Mouse (Mus musculus): ENCODE results near the gene Tmed1.
"Not testable (repeated sequence)": the region's sequence is repeated elsewhere in the genome, so short reads cannot be mapped to it uniquely, and the experiment has no call there.

Gene Tmed1

GRCm38 (mm10) chr9:21472913-21473312 is 37.1 kb downstream of the Tmed1 start:
- no peak for DNase-seq (ENCODE audit: low spot score)

- DNase-seq (ENCODE audit: low spot score): no peak
These were observed 40.7 kb downstream of the Tmed1 start for GRCm38 (mm10) chr9:21469032-21470024.

- DNase-seq (ENCODE audit: low spot score): not testable (repeated sequence)
These were observed 45.5 kb downstream of the Tmed1 start for GRCm38 (mm10) chr9:21464565-21464928.

GRCm38 (mm10) chr9:21463766-21464564 is 46.1 kb downstream of the Tmed1 start:
- DNase-seq (ENCODE audit: low spot score): no peak

DNA sequence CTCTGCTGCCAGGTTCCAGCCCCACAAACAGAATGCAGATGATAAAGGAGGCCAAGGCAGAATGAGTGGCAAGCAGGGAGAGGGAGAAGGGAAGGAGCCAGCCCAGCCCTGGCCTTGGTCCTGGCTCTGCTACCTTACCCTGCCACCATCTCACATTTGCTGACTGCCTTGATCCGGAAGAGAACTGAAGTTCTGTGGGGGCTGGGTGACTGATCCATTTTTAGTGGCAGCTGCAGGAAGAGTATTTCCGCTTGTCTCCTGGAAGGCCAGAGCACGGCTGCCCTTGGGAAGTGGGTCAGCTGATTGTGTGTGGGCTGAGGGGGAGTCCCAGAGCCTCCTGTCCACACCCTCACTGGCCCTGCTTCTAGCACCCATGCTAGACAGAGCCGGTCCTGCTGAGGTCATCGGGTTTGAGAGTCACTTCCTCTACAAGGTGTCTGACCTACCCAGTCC is 46.9 kb downstream of the Tmed1 start:
- DNase-seq (ENCODE audit: low spot score): peak; percentile 12

DNA sequence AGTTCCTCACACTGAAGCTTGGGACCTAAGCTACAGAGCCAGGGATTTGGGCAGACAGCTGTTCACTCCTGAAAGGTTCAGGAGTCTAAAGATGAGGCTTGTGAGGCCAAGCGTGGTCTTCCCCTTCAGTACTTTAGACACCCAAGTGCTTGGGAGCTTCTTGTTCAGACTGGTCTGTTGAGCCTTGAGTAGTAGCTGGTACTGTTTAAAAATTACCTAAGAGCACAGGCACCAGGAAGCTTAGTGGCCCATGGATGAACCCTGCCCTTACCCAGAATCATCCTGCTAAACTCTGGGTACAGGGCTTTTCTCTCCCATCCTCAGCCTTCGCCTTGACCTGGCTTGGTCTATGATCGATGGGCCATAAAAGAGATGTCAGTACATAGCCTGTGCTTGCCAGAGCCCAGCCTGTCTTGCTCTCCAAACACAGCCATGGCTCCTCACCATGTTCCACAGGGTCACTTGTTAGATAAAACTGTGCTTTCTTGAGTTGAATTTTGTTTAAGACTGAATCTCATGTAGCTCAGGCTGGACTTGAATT is 49.6 kb downstream of the Tmed1 start:
- no peak for DNase-seq (ENCODE audit: low spot score)

DNA sequence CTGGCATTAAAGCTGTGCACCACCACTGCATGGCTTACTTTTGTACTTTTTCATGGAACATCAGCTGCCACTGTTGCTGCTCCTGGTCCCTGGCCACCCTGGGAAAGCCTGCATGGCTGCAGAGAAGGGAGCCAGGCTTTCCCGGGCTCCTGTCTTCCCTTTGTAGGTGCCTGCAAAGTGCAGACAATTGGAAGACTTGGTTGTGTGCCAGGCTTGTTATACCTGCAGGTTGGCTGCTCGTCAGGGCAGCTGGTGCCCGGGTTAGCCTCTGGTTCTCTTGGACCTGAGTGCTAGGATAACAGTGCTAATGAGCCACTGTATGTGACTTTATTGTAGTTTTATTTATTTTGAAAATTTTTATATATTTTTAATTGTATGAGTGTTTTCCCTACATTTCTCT is 51.2 kb downstream of the Tmed1 start:
- DNase-seq (ENCODE audit: low spot score): no peak

All from ovary, postnatal 14 days (tissue).